In the genomic region with DNA sequence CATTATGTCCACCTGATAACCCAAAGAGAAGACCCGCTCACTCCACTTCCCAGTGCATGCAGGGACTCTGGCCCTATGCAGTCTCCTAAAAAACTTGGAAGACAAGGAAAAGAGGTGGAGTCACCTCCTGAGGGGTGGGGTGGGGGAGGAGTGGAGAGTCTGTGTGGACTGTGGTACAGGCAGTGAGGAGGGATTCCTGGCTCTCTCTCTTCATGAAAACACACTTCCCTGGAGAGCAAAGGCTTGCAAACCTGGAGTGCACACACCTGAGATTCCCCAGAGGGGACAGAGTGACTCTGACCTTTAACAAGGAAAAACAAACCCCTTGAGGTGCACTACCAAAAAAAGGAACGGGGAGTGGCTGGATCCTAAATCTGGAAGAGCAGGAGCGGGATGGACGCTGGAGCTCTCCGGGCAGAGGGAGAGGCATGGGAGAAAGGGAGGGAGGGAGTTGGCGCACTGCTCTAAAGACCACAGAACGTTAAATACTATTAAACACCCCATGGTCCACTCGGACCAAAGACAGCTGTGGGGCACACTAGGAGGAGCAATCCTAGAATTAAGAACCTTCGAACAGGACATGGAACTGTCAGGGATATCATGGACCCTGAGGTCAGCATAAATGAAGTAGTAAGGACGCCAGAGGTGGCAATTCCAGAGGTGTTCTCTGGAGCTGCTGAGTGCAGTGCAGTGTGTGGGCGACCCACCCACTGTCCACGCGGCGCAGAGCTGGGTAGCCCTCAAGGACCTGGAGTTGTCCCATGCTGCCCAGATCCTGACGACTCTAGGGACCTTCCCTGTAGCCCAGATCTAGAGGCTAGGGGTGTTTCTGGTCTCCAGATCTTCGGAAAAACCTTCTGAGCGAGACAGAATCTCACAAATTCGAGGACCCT, we compare ENCODE assay signal across 8 mouse cellular contexts. TPM values are rescaled to one million over a fixed set of nuclear protein-coding genes. Genes with fewer than 3 reads are reported as not detected.
DNase-seq lines count a peak whose midpoint lies in the region; ATAC-seq and TF ChIP-seq lines count a peak whose summit lies in the region.

No protein-coding gene starts in this region.

- no peaks in the 10 kb centered on the region for H3K36me3 ChIP-seq in forebrain, embryonic 13.5 days (ENCODE audit: poor library complexity, severe bottlenecking)
- no peaks in the 10 kb centered on the region for H3K36me3 ChIP-seq in liver, embryonic 12.5 days
- no peaks in the 10 kb centered on the region for H3K36me3 ChIP-seq in small intestine, adult 2 months (ENCODE audit: control insufficient read depth, insufficient read depth, low read length)

- peaks cover 19% of the 10 kb centered on the region for H3K4me1 ChIP-seq in forebrain, embryonic 13.5 days
- peaks cover 8% of the 10 kb centered on the region; the same call in 1 of the 2 replicates for H3K4me1 ChIP-seq in liver, embryonic 12.5 days
- peaks cover 10% of the 10 kb centered on the region; the same call in 1 of the 2 replicates for H3K4me1 ChIP-seq in small intestine, adult 2 months (ENCODE audit: control insufficient read depth, insufficient read depth, insufficient read length, low read length)

- no peak; the same call in 1 of the 2 replicates for TF ChIP-seq POLR2A in small intestine, adult 2 months (IDR thresholded peaks at IDR 0.05; ENCODE audit: low read depth, low read length)

- TF ChIP-seq CTCF in small intestine, adult 2 months (IDR thresholded peaks at IDR 0.05; ENCODE audit: extremely low read depth, insufficient read length, insufficient replicate concordance, low read depth, low read length), result no peak

- H3K27me3 ChIP-seq in forebrain, embryonic 13.5 days, result peaks cover 37% of the 10 kb centered on the region
- H3K27me3 ChIP-seq in liver, embryonic 12.5 days (replicated peaks), result peaks cover 73% of the 10 kb centered on the region
- peaks cover 7% of the 10 kb centered on the region for H3K27me3 ChIP-seq in small intestine, adult 2 months (ENCODE audit: control insufficient read depth, insufficient read depth, low read length)

- H3K4me3 ChIP-seq in forebrain, embryonic 13.5 days, result peak overlapping the region; percentile 66
- H3K4me3 ChIP-seq in liver, embryonic 12.5 days, result peak overlapping the region; percentile 53; the same call in 1 of the 2 replicates
- peak overlapping the region; percentile 69 for H3K4me3 ChIP-seq in small intestine, adult 2 months (ENCODE audit: low read depth, low read length)

- peak overlapping the region; percentile 84 for H3K9ac ChIP-seq in forebrain, embryonic 13.5 days
- H3K9ac ChIP-seq in liver, embryonic 12.5 days, result no peak overlapping the region

- H3K4me2 ChIP-seq in forebrain, embryonic 13.5 days, result peak overlapping the region; percentile 98
- peak overlapping the region; percentile 72 for H3K4me2 ChIP-seq in liver, embryonic 12.5 days

- 5% methylated on average over 18 of the region's 18 CpGs for WGBS in forebrain, embryonic 13.5 days
- 11% methylated on average over 18 of the region's 18 CpGs for WGBS in liver, embryonic 12.5 days (ENCODE audit: insufficient replicate concordance)
- 5% methylated on average over 18 of the region's 18 CpGs for WGBS in small intestine, adult 2 months

- DNase-seq in retina, postnatal 1 day, result peak; percentile 50
- DNase-seq in retina, embryonic 14.5 days (ENCODE audit: low spot score), result no peak
- no peak for DNase-seq in right cerebral cortex, postnatal 25 days
- DNase-seq in layer of hippocampus, postnatal 14 days (ENCODE audit: low spot score in 2 of 2), result no peak

- ATAC-seq in forebrain, embryonic 13.5 days, result no peak
- no peak for ATAC-seq in liver, embryonic 12.5 days
- ATAC-seq in megakaryocyte-erythroid progenitor cell, adult 5-6 weeks (replicated peaks; ENCODE audit: low FRiP score, low TSS enrichment, poor library complexity, severe bottlenecking), result no peak

- H3K27ac ChIP-seq in forebrain, embryonic 13.5 days, result no peak overlapping the region
- H3K27ac ChIP-seq in liver, embryonic 12.5 days, result no peak overlapping the region
- no peak overlapping the region for H3K27ac ChIP-seq in small intestine, adult 2 months (ENCODE audit: insufficient read depth, low read depth, low read length)

- no peaks in the 10 kb centered on the region for H3K9me3 ChIP-seq in forebrain, embryonic 13.5 days (replicated peaks)
- no peaks in the 10 kb centered on the region for H3K9me3 ChIP-seq in liver, embryonic 12.5 days (replicated peaks)

RNA-seq across cellular contexts. Expression of a gene that starts 1.2 kb away (rescaled TPM):
- polyA plus RNA-seq in forebrain, embryonic 13.5 days (2015; fragmentation: Nextera tagmentation; extraction: Ambion mirVana), result 6.5 and 8.4 TPM in 2 replicates
- 1.2 and 1.6 TPM in 2 replicates for polyA plus RNA-seq in liver, embryonic 12.5 days (2016; fragmentation: Nextera tagmentation; extraction: Ambion mirVana)
- 3.3 and 5.9 TPM in 2 replicates for polyA plus RNA-seq in small intestine, adult 2 months (2012; rRNA removed)
- 10 to 100 TPM; 54.7 to 58.8 TPM for total RNA-seq in layer of hippocampus, postnatal 14 days (2021)
- 0.30 TPM in 1 of 2 replicates, not detected in the other for total RNA-seq in megakaryocyte-erythroid progenitor cell, adult 5-6 weeks (2014; fragmentation: Nextera tagmentation)
- not detected in 2 replicates for total RNA-seq in megakaryocyte-erythroid progenitor cell, adult 5-6 weeks (2017)
